Mouse (Mus musculus) limb, embryonic 13.5 days (tissue): ENCODE data around the gene Psmc3ip. TPM values are rescaled to one million over a fixed set of nuclear protein-coding genes. Genes with fewer than 3 reads are reported as not detected.

Experiments
- ATAC-seq: fragments of 200-750 bp; cut with Nextera tagmentation; 2 replicates; pipeline ENCODE4 v1.8.0; 2017; ENCODE audit warnings: low read depth, moderate number of reproducible peaks, moderate TSS enrichment; ENCODE audit not compliant: low FRiP score
- H3K27ac ChIP-seq: fragments of 300-500 bp; sonication (generic); 2 replicates; pipeline ENCODE4 v1.5.1; 2015; ENCODE audit warnings: inconsistent platforms, mild to moderate bottlenecking, moderate library complexity
- H3K27me3 ChIP-seq: fragments of 300-500 bp; sonication (generic); 2 replicates; pipeline ENCODE4 v1.6.1; 2015; ENCODE audit warnings: mild to moderate bottlenecking, inconsistent platforms
- H3K36me3 ChIP-seq: fragments of 300-500 bp; sonication (generic); 2 replicates; pipeline ENCODE4 v1.6.1; 2015; ENCODE audit warnings: inconsistent platforms, mild to moderate bottlenecking, moderate library complexity
- H3K4me1 ChIP-seq: fragments of 300-500 bp; sonication (generic); 2 replicates; pipeline ENCODE4 v1.6.1; 2015; ENCODE audit warnings: inconsistent platforms
- H3K4me2 ChIP-seq: fragments of 300-500 bp; sonication (generic); replicated peaks from 2 replicates; pipeline ENCODE4 v1.6.1; 2015; ENCODE audit warnings: inconsistent platforms, mild to moderate bottlenecking, moderate library complexity
- H3K4me3 ChIP-seq: fragments of 300-500 bp; sonication (generic); 2 replicates; pipeline ENCODE4 v1.5.1; 2015; ENCODE audit warnings: moderate library complexity, mild to moderate bottlenecking, inconsistent platforms
- H3K9ac ChIP-seq: fragments of 300-500 bp; sonication (generic); 2 replicates; pipeline ENCODE4 v1.6.1; 2015; ENCODE audit warnings: mild to moderate bottlenecking, inconsistent platforms
- H3K9me3 ChIP-seq: fragments of 300-500 bp; sonication (generic); 2 replicates; pipeline ENCODE4 v1.6.1; 2016; ENCODE audit warnings: inconsistent platforms
- WGBS: fragments of 180-500 bp; shearing (Covaris S2); methylation state at CpG from one replicate; pipeline ENCODE4 v1.1.7; 2015; 5-methylcytosine and 5-hydroxymethylcytosine counted together
- polyA plus RNA-seq: library from polyadenylated mRNA; unstranded; fragments of >200 nt; fragmentation: Nextera tagmentation; extraction: Ambion mirVana; gene quantifications from 2 replicates; pipeline ENCODE4 v1.2.1, GENCODE M21; 2015

Gene Psmc3ip
- polyA plus RNA-seq, 1 experiment from 2014 or later, result 43.0 TPM

DNA sequence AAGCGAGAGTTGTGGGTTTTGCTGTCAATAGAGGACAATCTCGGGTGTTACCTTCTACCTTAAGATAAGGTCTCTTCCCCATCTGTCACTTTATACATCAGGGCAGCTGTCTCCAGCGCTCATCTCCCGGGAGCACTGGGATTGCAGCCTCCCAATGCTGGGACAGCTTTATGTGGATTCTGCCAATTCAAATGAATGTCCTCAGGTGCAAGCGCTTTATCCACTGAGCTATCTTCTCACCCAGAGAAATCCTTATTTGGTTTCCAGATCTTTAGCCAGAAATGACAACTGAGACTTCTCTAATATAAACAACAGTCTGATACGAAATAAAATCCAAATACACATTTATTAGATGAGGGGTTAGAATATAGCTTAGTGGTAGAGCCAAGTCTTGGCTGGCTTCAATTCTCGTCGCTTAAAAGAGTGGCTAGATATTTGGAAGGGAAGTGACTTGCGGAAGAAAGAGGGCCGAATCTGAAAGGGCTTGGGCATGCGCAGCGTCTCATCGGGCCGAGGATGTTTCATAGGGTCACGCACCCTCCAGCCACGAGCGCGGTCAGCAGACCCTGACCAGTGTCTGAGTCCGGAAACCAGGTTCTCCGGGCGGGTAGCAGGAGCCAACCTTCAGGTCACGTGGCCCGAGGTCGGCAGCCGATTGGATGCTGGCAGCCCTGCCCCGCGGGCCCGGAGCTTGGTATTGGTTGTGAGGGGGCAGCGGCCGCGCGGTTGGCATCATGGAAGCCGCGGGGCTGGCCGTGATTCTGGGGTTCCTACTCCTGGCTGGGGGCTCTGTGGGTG, 25.6 kb downstream of the Psmc3ip start, which contains the start of gene Naglu:
TSS of gene Naglu (plus strand) at position 622 of the 798 bp plus-strand sequence.
- no peaks in the 10 kb centered on the region for H3K9me3 ChIP-seq
- H3K27me3 ChIP-seq, result peaks cover 37% of the 10 kb centered on the region
- peak within 1 kb of the TSS; percentile 84 for H3K9ac ChIP-seq
- WGBS, result 5% methylated on average over 35 of the region's 35 CpGs
- peak; percentile 70 for ATAC-seq
- no peak within 1 kb of the TSS for H3K27ac ChIP-seq
- H3K4me2 ChIP-seq, result peak within 1 kb of the TSS; percentile 99
- no peaks in the 10 kb centered on the region for H3K36me3 ChIP-seq
- peak within 1 kb of the TSS; percentile 75 for H3K4me3 ChIP-seq
- peaks cover 17% of the 10 kb centered on the region for H3K4me1 ChIP-seq

DNA sequence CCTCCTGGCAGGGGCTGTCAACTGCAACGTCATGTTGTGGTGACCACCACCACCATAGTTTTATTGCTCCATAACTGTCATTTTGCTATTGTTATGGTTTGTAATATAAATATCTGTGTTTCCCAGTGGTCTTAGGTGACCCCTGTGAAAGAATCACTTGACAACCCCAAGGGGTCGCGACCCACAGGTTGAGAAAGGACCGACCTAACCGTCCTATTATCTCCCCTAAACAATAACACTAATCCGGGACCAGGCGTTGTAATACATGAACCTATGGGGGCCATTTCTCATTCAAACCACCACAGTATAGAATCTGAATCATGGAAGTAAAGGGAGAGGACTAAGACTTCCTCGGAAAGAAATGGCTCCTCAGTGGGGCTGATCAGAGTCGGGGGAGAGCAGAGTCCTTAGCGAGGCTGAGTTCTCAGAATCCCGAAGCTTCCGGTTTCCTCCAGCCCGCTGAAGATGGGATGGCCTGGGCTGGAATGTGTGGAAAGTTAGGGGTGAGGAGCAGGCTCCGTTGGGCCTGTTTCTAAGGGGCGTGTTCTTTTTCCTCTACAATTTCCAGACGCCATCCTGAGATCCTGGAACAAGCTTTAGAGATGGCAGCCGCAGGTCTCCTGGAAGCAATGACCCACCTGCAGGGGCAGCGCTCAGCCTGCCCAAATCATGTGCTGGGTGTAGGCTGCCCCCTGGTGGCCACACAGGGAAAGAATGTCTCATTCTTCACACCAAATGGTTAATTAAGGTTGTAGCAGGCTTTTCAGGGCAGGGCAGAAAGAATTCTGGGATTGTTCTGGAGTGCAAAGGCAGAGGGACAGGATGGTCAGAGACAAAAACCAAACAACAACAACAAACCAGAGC, 28.5 kb downstream of the Psmc3ip start:
- peak; percentile 14; the same call in 1 of the 2 replicates for ATAC-seq
- H3K4me3 ChIP-seq, result peak overlapping the region; percentile 26
- H3K27ac ChIP-seq, result no peak overlapping the region

DNA sequence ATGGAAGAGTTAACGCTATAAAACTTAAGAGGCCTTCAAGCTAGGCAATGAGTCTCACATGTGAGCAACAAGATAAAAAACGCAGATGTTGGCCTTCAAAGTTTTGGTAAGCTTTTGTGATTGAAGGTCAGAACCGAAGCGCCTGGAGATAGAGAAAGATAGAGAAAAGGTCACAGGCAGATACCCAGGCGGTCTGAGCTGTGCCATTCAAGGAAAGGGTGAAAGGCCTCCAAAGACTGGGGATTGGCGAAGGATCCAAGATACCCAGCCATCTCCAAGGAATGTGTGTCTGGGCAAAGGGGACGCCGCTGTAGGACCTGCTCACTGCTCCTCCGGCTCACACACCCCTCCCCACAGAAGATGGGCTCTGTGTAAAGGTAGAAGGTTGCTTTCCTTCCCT, 30.2 kb downstream of the Psmc3ip start:
- peaks cover 37% of the 10 kb centered on the region for H3K4me1 ChIP-seq
- no peak for ATAC-seq
- H3K27ac ChIP-seq, result no peak overlapping the region
- no peak overlapping the region for H3K9ac ChIP-seq
- H3K36me3 ChIP-seq, result peaks cover 22% of the 10 kb centered on the region
- H3K4me3 ChIP-seq, result no peak overlapping the region
- peaks cover 11% of the 10 kb centered on the region for H3K27me3 ChIP-seq
- H3K4me2 ChIP-seq, result no peak overlapping the region
- WGBS, result 94% methylated on average over 9 of the region's 9 CpGs
- no peaks in the 10 kb centered on the region for H3K9me3 ChIP-seq

More for the DNA sequence above, 28.5 kb downstream of the Psmc3ip start:
- peaks cover 14% of the 10 kb centered on the region for H3K36me3 ChIP-seq
- peak overlapping the region; percentile 46; the same call in 1 of the 2 replicates for H3K9ac ChIP-seq
- H3K27me3 ChIP-seq, result peaks cover 23% of the 10 kb centered on the region
- H3K9me3 ChIP-seq, result no peaks in the 10 kb centered on the region
- H3K4me1 ChIP-seq, result peaks cover 40% of the 10 kb centered on the region
- 25% methylated on average over 18 of the region's 18 CpGs for WGBS
- H3K4me2 ChIP-seq, result peak overlapping the region; percentile 61

DNA sequence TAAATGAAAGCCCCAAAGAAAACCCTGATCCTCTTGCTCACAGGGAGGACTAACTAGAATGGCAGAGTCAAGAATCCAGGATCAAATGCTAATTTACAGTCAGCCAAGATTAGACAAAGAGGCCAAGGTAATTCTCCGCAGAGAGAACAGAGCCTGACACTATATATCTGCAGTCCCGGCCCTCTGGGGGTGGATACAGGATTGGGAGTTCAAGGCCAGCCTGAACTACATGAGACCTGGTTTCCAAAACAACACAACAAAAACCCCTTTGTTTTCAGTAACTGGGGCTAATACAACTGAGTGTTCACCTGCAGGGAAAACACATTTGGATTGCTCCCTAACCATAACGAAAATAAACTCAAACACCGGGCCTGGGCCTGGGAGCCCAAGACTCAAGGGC, 30.8 kb downstream of the Psmc3ip start:
- 72% methylated on average over 4 of the region's 4 CpGs for WGBS

DNA sequence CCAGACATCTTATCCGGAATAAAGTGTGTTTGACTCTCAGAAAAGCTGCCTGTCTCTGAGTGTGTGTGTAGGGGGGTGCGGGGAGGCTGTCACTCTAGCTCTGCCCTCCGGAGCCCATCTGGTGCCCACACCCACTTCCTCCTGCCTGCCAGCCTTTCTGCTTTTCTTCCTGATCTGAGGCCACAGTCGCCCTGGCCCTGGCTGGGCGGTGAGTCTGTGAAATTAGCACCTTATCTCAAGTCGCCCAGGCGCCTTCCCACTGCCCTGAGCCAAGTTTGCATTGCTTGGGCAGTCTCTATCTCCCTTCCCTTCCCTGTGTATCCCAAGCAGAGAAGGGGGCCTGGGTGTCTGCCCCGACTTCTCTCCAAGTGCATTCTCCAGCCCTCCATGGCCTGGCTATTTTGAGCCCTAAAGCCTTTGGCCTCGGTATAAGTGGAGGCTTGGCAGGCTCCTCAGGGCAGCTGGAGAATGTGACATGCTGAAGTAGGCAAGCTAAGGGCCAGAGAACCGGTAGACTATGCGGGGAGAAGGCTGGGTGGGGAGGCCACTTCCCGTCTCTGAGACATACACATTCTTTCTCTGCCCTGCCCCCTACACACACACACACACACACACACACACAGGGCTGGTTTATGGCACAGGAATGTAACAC, 31.4 kb downstream of the Psmc3ip start:
- peaks cover 10% of the 10 kb centered on the region for H3K27me3 ChIP-seq
- H3K4me1 ChIP-seq, result peaks cover 37% of the 10 kb centered on the region
- peak; percentile 35; the same call in 1 of the 2 replicates for ATAC-seq
- H3K4me3 ChIP-seq, result no peak overlapping the region
- H3K36me3 ChIP-seq, result peaks cover 22% of the 10 kb centered on the region
- no peaks in the 10 kb centered on the region for H3K9me3 ChIP-seq
- peak overlapping the region; percentile 19; the same call in 1 of the 2 replicates for H3K4me2 ChIP-seq
- H3K9ac ChIP-seq, result peak overlapping the region; percentile 45
- H3K27ac ChIP-seq, result peak overlapping the region; percentile 90
- 30% methylated on average over 12 of the region's 12 CpGs for WGBS

More for the DNA sequence above, 30.8 kb downstream of the Psmc3ip start:
- H3K36me3 ChIP-seq, result peaks cover 22% of the 10 kb centered on the region
- no peak for ATAC-seq
- H3K4me2 ChIP-seq, result no peak overlapping the region
- H3K27me3 ChIP-seq, result peaks cover 11% of the 10 kb centered on the region
- no peaks in the 10 kb centered on the region for H3K9me3 ChIP-seq
- peak overlapping the region; percentile 90 for H3K27ac ChIP-seq
- 0 out of 2 replicates have a peak overlapping the region, but pooled peaks have one; percentile 45 for H3K9ac ChIP-seq
- H3K4me1 ChIP-seq, result peaks cover 37% of the 10 kb centered on the region
- no peak overlapping the region for H3K4me3 ChIP-seq

DNA sequence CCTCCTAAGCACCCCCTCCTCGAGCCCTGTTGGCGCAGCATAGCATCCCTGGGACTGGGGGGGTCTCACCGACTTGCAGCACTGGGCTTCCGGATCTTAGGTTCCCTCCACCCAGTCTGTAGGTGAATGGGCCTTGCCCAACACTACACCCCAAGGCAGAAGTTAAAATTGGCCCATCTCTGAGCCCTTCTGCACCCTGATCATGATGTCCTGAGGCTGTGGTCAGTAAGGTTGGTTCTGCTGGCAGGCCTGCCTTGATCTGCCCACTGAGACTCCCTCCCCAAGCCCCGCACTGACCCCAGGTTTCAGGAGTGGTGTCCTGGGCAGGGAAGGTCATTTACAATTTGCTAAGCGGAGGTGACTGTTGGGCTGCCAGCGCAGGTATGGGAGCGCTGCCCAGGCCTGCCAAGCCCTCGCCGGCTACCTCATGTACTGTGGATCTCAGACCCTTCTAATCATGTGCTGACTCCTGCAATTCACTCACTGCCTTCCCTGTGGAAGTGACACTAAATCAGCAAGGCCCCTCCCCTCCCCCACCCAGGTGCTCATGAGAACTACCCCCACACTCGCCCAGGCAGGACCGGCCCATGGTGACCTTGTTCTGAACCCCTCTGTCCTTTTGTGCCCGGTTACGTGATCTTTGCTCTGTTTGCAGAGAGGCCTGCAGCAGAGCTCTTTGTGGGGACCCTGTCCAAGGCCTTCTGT, 32.1 kb downstream of the Psmc3ip start:
- no peak overlapping the region for H3K4me3 ChIP-seq
- peaks cover 5% of the 10 kb centered on the region for H3K27me3 ChIP-seq
- H3K9ac ChIP-seq, result peak overlapping the region; percentile 45
- H3K9me3 ChIP-seq, result no peaks in the 10 kb centered on the region
- peaks cover 22% of the 10 kb centered on the region for H3K36me3 ChIP-seq
- peak overlapping the region; percentile 90 for H3K27ac ChIP-seq
- ATAC-seq, result no peak
- 0 out of 2 replicates have a peak overlapping the region, but pooled peaks have one; percentile 19 for H3K4me2 ChIP-seq
- peaks cover 41% of the 10 kb centered on the region for H3K4me1 ChIP-seq
- 59% methylated on average over 14 of the region's 14 CpGs for WGBS

DNA sequence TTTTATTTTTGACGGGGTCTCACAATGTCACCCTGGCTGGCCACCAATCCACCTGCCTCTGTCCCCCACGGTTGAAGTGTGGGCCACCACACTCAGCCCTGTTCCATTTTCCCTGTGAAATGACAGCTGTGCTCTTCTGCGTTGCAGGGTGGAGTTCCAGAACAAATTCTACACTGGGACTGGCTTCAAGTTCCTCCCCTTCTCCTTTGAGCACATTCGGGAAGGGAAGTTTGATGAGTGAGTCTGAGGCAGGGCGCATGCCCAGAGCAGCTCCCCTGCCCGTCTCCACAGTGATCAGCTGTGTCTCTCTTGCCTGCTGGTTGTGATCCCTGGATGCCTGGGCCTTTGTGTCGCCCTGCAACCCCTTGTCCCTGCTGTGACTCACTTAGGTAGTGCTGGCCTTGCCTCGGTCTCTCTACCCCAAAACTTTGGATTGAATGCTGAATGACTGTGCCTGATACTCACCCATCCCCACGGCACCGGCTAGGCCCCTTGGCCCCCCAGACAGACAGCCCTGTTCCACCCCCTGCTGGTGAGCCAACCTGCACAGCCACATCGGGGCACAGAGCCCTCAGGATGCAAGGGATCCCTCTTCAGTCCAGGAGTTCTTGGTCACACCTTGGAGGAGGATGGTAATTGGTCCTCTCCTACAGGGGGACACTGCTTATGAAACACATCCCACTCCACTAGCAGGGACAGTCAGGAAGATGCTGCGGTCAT, 32.9 kb downstream of the Psmc3ip start:
- Histone ChIP-seq H3K4me2 (no peak overlapping the region), H3K27ac (no peak overlapping the region; the same call in 1 of the 2 replicates), H3K9me3 (no peaks in the 10 kb centered on the region), H3K9ac (0 out of 2 replicates have a peak overlapping the region, but pooled peaks have one; percentile 45), H3K27me3 (no peaks in the 10 kb centered on the region), H3K4me1 (peaks cover 41% of the 10 kb centered on the region), H3K36me3 (peaks cover 23% of the 10 kb centered on the region), H3K4me3 (no peak overlapping the region)
- 81% methylated on average over 12 of the region's 12 CpGs for WGBS
- no peak for ATAC-seq

DNA sequence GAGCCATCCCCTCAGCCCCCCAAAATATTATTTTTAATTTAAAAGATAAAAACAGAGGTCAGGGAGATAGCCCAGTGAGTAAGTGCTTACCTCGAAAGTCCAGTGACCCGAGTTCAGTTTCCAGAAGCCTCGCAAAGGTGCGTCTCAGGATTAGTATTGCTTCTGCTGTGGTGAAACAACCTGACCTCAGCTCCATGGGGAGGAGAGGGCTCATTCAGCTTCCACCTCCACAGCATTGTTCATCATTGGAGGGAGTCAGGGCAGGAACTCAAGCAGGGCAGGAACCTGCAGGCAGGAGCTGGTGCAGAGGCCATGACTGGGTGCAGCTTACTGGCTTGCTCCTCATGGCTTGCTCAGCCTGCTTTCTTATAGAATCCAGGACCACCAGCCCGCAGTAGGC, 34.2 kb downstream of the Psmc3ip start:
- no peak for ATAC-seq

DNA sequence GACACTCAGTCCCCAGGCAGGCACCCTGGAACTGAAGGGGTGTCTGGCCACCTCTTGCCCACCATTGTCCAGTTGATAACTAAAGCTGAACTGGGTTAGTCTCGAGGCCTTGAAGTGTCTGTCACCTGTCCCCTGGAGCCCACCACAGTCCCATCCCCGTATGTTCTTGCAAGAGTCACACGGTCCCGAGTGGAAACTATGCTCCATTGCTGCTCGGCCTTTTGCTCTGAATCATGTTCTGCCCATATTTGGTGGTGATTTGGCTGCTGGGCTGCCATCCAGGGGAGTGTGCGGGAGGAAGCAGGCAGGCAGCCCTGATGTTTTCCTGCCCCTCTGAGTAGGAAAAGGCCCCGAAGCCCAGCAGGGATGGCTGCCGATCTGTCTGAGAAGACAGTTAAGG, 35.1 kb downstream of the Psmc3ip start:
- no peaks in the 10 kb centered on the region for H3K27me3 ChIP-seq
- 0 out of 2 replicates have a peak overlapping the region, but pooled peaks have one; percentile 31 for H3K9ac ChIP-seq
- H3K4me3 ChIP-seq, result no peak overlapping the region
- H3K27ac ChIP-seq, result peak overlapping the region; percentile 85
- H3K4me1 ChIP-seq, result peaks cover 33% of the 10 kb centered on the region
- peaks cover 39% of the 10 kb centered on the region for H3K36me3 ChIP-seq
- no peak for ATAC-seq
- WGBS, result 52% methylated on average over 8 of the region's 8 CpGs
- H3K9me3 ChIP-seq, result no peaks in the 10 kb centered on the region
- H3K4me2 ChIP-seq, result no peak overlapping the region

More for the DNA sequence above, 34.2 kb downstream of the Psmc3ip start:
- Histone ChIP-seq H3K9me3 (no peaks in the 10 kb centered on the region), H3K4me2 (no peak overlapping the region), H3K4me3 (no peak overlapping the region), H3K27ac (no peak overlapping the region), H3K27me3 (no peaks in the 10 kb centered on the region), H3K36me3 (peaks cover 32% of the 10 kb centered on the region), H3K4me1 (peaks cover 33% of the 10 kb centered on the region), H3K9ac (no peak overlapping the region)
- WGBS, result 88% methylated on average over 5 of the region's 5 CpGs

DNA sequence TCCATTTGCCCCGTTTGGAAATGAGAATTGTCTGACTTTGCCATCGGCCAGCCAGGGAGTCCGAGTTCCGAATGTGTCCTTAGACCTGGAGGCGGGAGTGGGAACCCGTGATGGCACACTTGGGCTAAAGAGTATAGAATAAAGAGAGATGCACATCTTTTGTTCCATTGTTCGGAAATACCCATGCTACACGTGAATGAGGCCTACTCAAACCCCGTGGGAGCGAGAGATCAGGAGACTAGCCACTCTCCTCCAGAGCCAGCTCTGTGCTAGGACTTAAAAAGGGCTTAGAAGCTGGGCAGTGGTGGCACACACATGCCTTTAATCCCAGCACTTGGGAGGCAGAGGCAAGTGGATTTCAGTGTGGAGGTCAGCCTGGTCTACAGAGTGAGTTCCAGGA, 35.8 kb downstream of the Psmc3ip start:
- 83% methylated on average over 10 of the region's 10 CpGs for WGBS
- H3K36me3 ChIP-seq, result peaks cover 41% of the 10 kb centered on the region
- no peak for ATAC-seq
- no peaks in the 10 kb centered on the region for H3K9me3 ChIP-seq
- no peak overlapping the region; the same call in 1 of the 2 replicates for H3K27ac ChIP-seq
- no peak overlapping the region for H3K4me3 ChIP-seq
- H3K4me2 ChIP-seq, result no peak overlapping the region
- H3K27me3 ChIP-seq, result no peaks in the 10 kb centered on the region
- no peak overlapping the region for H3K9ac ChIP-seq
- peaks cover 31% of the 10 kb centered on the region for H3K4me1 ChIP-seq
